Mouse (Mus musculus): Measurements from ENCODE around the gene Ppm1b.

GRCm38 (mm10) chr17:85025151-85025550, 68.6 kb downstream of the Ppm1b start:
- TF ChIP-seq CTCF (IDR thresholded peaks at IDR 0.05; ENCODE audit: control insufficient read depth, insufficient read depth, insufficient replicate concordance, low read depth, low read length) (no peak), POLR2A (IDR thresholded peaks at IDR 0.05; ENCODE audit: control insufficient read depth, low read depth, low read length) (no peak)

Data from testis, adult 2 months (tissue).